Mouse (Mus musculus): ENCODE data around the gene Fam229a.

DNA sequence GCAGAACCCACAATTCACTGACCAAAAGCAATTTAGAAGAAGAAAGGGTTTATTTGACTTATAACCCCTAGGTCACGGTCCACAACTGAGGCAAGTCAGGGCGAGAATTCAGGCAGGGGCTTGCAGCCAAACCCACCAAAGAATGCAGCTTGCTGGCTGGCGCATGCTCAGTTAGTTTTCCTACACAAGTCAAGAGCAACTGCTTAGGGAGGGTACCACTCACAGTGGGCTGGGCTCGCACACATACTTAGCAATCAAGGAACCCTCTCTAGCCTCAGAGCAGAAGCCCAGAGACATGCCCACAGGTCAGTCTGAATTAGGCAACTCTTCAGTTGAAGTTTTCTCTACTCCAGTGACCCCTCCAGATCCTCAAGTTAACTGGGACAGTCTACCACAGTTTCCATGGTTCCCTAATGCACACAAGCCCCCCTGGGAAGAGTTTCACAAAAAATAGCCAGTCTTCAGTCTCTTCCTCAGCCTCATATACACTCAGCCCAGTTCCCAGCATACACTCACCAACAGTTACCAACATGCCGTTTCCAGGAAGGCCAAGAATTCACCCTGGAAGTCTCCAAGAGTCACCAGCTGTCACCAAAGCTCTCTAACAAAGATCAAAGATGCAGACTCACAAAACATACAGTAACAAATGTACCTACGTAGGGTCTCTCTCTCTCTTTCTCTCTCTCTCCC lies 19.9 kb downstream of the Fam229a start:
- TF ChIP-seq CTCF (conservative IDR thresholded peaks at IDR 0.05; ENCODE audit: low read length): no peak
- TF ChIP-seq NANOG (IDR thresholded peaks at IDR 0.05; ENCODE audit: borderline replicate concordance, low read length): no peak
